ENCODE assay signal across 10 mouse cellular contexts in the genomic region with DNA sequence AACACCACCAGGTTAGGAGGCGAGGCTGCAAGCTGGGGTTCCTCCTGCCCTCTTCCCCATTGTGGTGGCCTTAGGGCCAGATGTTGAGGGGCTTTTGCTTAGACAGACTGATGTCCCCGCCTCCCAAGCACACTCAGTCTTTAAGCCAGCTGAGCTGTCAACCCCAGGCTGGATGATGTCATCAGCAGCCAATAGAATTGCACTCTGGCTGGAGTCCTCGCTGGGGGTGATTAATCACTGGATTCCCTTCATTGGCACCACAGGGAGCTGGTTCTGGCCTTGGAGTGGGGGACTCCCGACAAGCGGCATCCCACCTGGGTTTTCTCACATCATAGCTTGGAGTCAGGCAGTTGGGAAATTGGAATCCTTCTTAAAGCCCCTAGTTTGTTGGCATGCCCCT. TPM values are rescaled to one million over a fixed set of nuclear protein-coding genes. Genes with fewer than 3 reads are reported as not detected.
DNase-seq lines count a peak whose midpoint lies in the region; ATAC-seq and TF ChIP-seq lines count a peak whose summit lies in the region.
"Had no signal": no experiment of that assay in that cellular context is flagged by ENCODE, and none has a peak within 500 bp of the region (broad histone marks: within the 10 kb centered on the region; RNA-seq: fewer than 3 reads in every experiment).

No protein-coding gene starts in this region.

- H3K4me3 ChIP-seq in forebrain, postnatal 0 days (ENCODE audit: low read depth, low read length): no peak overlapping the region
- no peak overlapping the region for H3K4me3 ChIP-seq in liver, embryonic 11.5 days (ENCODE audit: low read depth, low read length)
- H3K4me3 ChIP-seq: embryonic facial prominence, embryonic 13.5 days had no signal

- no peak overlapping the region; the same call in 1 of the 2 replicates for H3K27ac ChIP-seq in forebrain, postnatal 0 days (ENCODE audit: low read depth, low read length)
- no peak overlapping the region for H3K27ac ChIP-seq in liver, embryonic 11.5 days (ENCODE audit: low read depth, low read length)
- H3K27ac ChIP-seq: embryonic facial prominence, embryonic 13.5 days had no signal

- DNase-seq in cerebellum, adult 11 months: peak; percentile 34
- no peak for DNase-seq in cerebellum, adult 8-10 months
- DNase-seq in right cerebral cortex, postnatal 10 days (ENCODE audit: low spot score in 2 of 2): peak; percentile 75 to 78
- DNase-seq in right cerebral cortex, postnatal 25 days: no peak
- peak; percentile 71 for DNase-seq in forebrain, postnatal 0 days
- no peak for DNase-seq in liver, embryonic 11.5 days (ENCODE audit: low spot score)
- peak; percentile 81 for DNase-seq in retina, embryonic 14.5 days (ENCODE audit: low spot score)
- no peak for DNase-seq in thymus, postnatal 10 days (ENCODE audit: low spot score in 2 of 2)

- 4% methylated on average over 5 of the region's 5 CpGs for WGBS in forebrain, postnatal 0 days
- 8% methylated on average over 5 of the region's 5 CpGs for WGBS in liver, embryonic 11.5 days

- 0 out of 2 replicates have a peak overlapping the region, but pooled peaks have one; percentile 9 for H3K4me2 ChIP-seq in forebrain, postnatal 0 days (ENCODE audit: low read depth)
- H3K4me2 ChIP-seq in liver, embryonic 11.5 days: no peak overlapping the region
- H3K4me2 ChIP-seq: embryonic facial prominence, embryonic 13.5 days had no signal

- ATAC-seq in forebrain, postnatal 0 days: peak; percentile 60
- ATAC-seq in liver, embryonic 11.5 days (replicated peaks; ENCODE audit: low FRiP score): 0 out of 2 replicates have a peak, but pooled peaks have one; percentile 14

- peaks cover 55% of the 10 kb centered on the region for H3K36me3 ChIP-seq in forebrain, postnatal 0 days (ENCODE audit: insufficient read depth)
- H3K36me3 ChIP-seq in liver, embryonic 11.5 days (ENCODE audit: control insufficient read depth, insufficient read depth, low read length): no peaks in the 10 kb centered on the region
- H3K36me3 ChIP-seq: embryonic facial prominence, embryonic 13.5 days had no signal

- TF ChIP-seq CTCF in forebrain, postnatal 0 days (IDR thresholded peaks at IDR 0.05; ENCODE audit: low read depth): no peak

- H3K27me3 ChIP-seq in forebrain, postnatal 0 days (ENCODE audit: insufficient read depth, low read length): no peaks in the 10 kb centered on the region
- peaks cover 69% of the 10 kb centered on the region for H3K27me3 ChIP-seq in liver, embryonic 11.5 days (replicated peaks; ENCODE audit: control insufficient read depth, insufficient read depth, low read length)

- H3K9me3 ChIP-seq in forebrain, postnatal 0 days (ENCODE audit: low read length): no peaks in the 10 kb centered on the region
- no peaks in the 10 kb centered on the region for H3K9me3 ChIP-seq in liver, embryonic 11.5 days (ENCODE audit: control insufficient read depth, low read length)
- H3K9me3 ChIP-seq: embryonic facial prominence, embryonic 13.5 days had no signal

- 0 out of 2 replicates have a peak overlapping the region, but pooled peaks have one; percentile 14 for H3K9ac ChIP-seq in forebrain, postnatal 0 days
- 0 out of 2 replicates have a peak overlapping the region, but pooled peaks have one; percentile 10 for H3K9ac ChIP-seq in liver, embryonic 11.5 days (ENCODE audit: low read depth, low read length)
- H3K9ac ChIP-seq: embryonic facial prominence, embryonic 13.5 days had no signal

- peaks cover 38% of the 10 kb centered on the region for H3K4me1 ChIP-seq in forebrain, postnatal 0 days (ENCODE audit: insufficient read depth)
- peaks cover 45% of the 10 kb centered on the region for H3K4me1 ChIP-seq in liver, embryonic 11.5 days (replicated peaks; ENCODE audit: control insufficient read depth, insufficient read depth, low read length)

RNA-seq across cellular contexts. Expression of gene Dusp8, which starts 6.8 kb away (rescaled TPM):
- total RNA-seq in forebrain, postnatal 0 days (2014; rRNA removed): 78.0 and 92.6 TPM in 2 replicates
- polyA plus RNA-seq in forebrain, postnatal 0 days (2015; fragmentation: Nextera tagmentation; extraction: Ambion mirVana): 79.2 and 106 TPM in 2 replicates
- 2.5 and 2.6 TPM in 2 replicates for polyA plus RNA-seq in liver, embryonic 11.5 days (2014; fragmentation: Nextera tagmentation; extraction: Ambion mirVana)

RNA-seq across cellular contexts. Expression of gene Mob2, which starts 28.0 kb away (rescaled TPM):
- total RNA-seq in forebrain, postnatal 0 days (2014; rRNA removed): 37.8 and 42.5 TPM in 2 replicates
- polyA plus RNA-seq in forebrain, postnatal 0 days (2015; fragmentation: Nextera tagmentation; extraction: Ambion mirVana): 39.8 and 39.9 TPM in 2 replicates
- polyA plus RNA-seq in liver, embryonic 11.5 days (2014; fragmentation: Nextera tagmentation; extraction: Ambion mirVana): 63.1 and 67.1 TPM in 2 replicates

RNA-seq across cellular contexts. Expression of gene Gm45618, which starts 31.6 kb away (rescaled TPM):
- not detected in 2 replicates for total RNA-seq in forebrain, postnatal 0 days (2014; rRNA removed)
- polyA plus RNA-seq in forebrain, postnatal 0 days (2015; fragmentation: Nextera tagmentation; extraction: Ambion mirVana): 0.24 TPM in 1 of 2 replicates, not detected in the other
- polyA plus RNA-seq in liver, embryonic 11.5 days (2014; fragmentation: Nextera tagmentation; extraction: Ambion mirVana): not detected in 2 replicates
- total RNA-seq: liver, adult 2 months had no signal
- polyA plus RNA-seq: embryonic facial prominence, embryonic 13.5 days; liver, adult 2 months had no signal

RNA-seq across cellular contexts. Expression of gene Gm39115, which starts 46.9 kb away (rescaled TPM):
- total RNA-seq in forebrain, postnatal 0 days (2014; rRNA removed): not detected in 2 replicates
- not detected in 2 replicates for polyA plus RNA-seq in forebrain, postnatal 0 days (2015; fragmentation: Nextera tagmentation; extraction: Ambion mirVana)
- polyA plus RNA-seq in liver, embryonic 11.5 days (2014; fragmentation: Nextera tagmentation; extraction: Ambion mirVana): not detected in 2 replicates
- total RNA-seq: liver, adult 2 months had no signal
- polyA plus RNA-seq: embryonic facial prominence, embryonic 13.5 days; liver, adult 2 months had no signal

RNA-seq across cellular contexts. Expression of gene Gm45337, which starts 55.5 kb away (rescaled TPM):
- total RNA-seq in forebrain, postnatal 0 days (2014; rRNA removed): not detected in 2 replicates
- not detected in 2 replicates for polyA plus RNA-seq in forebrain, postnatal 0 days (2015; fragmentation: Nextera tagmentation; extraction: Ambion mirVana)
- not detected in 2 replicates for polyA plus RNA-seq in liver, embryonic 11.5 days (2014; fragmentation: Nextera tagmentation; extraction: Ambion mirVana)
- total RNA-seq: liver, adult 2 months had no signal
- polyA plus RNA-seq: embryonic facial prominence, embryonic 13.5 days; liver, adult 2 months had no signal

Comparison
In these comparisons a context has a peak if more than half of its experiments do, and no peak if none do; other contexts are left out.
1. DNase-seq: peak in cerebellum, adult 11 months (single experiment), right cerebral cortex, postnatal 10 days (2 of 2), forebrain, postnatal 0 days (single experiment) and retina, embryonic 14.5 days (single experiment); none in cerebellum, adult 8-10 months (single experiment), right cerebral cortex, postnatal 25 days (single experiment), liver, embryonic 11.5 days (single experiment) and thymus, postnatal 10 days (0 of 2).
2. RNA of gene Dusp8, which starts 6.8 kb away (polyA plus RNA-seq): 79.2 to 106 TPM in forebrain, postnatal 0 days; 2.5 to 2.6 TPM in liver, embryonic 11.5 days; every median in the first group is over 10 times any median in the second.